Mouse (Mus musculus) adrenal gland, postnatal 4 days (tissue): ENCODE results near the gene Cks1b. TPM values are rescaled to one million over a fixed set of nuclear protein-coding genes. Genes with fewer than 3 reads are reported as not detected.
A peak's percentile ranks its signal among the peaks of the same experiment; 100 is the strongest.

Experiments
- DNase-seq, 2 experiments: peaks; one replicate each; pipeline ENCODE4 v3.0.0; 2021 to 2022; ENCODE audit warnings: low spot score in 2 of 2, mixed read lengths in 2 of 2
- total RNA-seq, 2 experiments: library from RNA; stranded (reverse); gene quantifications; 2 replicates each; pipeline ENCODE4 v1.2.3; 2021

Cks1b gene
- total RNA-seq, 2 experiments from 2014 or later: 64.2 to 66.3 TPM

GRCm38 (mm10) chr3:89385451-89385850, 32.7 kb downstream of the Cks1b start:
- DNase-seq: no peak

- DNase-seq: no peak
Observed at GRCm38 (mm10) chr3:89384331-89385076, 33.7 kb downstream of the Cks1b start.

- DNase-seq: no peak
Observed at GRCm38 (mm10) chr3:89383651-89384255, 34.4 kb downstream of the Cks1b start.

- DNase-seq: no peak
Observed at GRCm38 (mm10) chr3:89382950-89383349, 35.2 kb downstream of the Cks1b start.

- no peak for DNase-seq
Observed at GRCm38 (mm10) chr3:89382033-89382882, 35.9 kb downstream of the Cks1b start.

GRCm38 (mm10) chr3:89381233-89381632, 37.0 kb downstream of the Cks1b start:
- DNase-seq: no peak

GRCm38 (mm10) chr3:89380711-89381110, 37.5 kb downstream of the Cks1b start:
- DNase-seq: no peak

- no peak for DNase-seq
Observed at GRCm38 (mm10) chr3:89380291-89380690, 37.9 kb downstream of the Cks1b start.

GRCm38 (mm10) chr3:89379388-89380131, 38.6 kb downstream of the Cks1b start:
- DNase-seq: no peak

GRCm38 (mm10) chr3:89378394-89379067, 39.7 kb downstream of the Cks1b start:
- peak; percentile 48 to 69 for DNase-seq

- no peak for DNase-seq
Observed at GRCm38 (mm10) chr3:89377831-89378230, 40.4 kb downstream of the Cks1b start.

GRCm38 (mm10) chr3:89373581-89374231, 44.5 kb downstream of the Cks1b start:
- no peak for DNase-seq

GRCm38 (mm10) chr3:89367338-89367737, 50.8 kb downstream of the Cks1b start:
- no peak for DNase-seq

GRCm38 (mm10) chr3:89365486-89366414, 52.4 kb downstream of the Cks1b start:
- no peak for DNase-seq

Other genes starting within 250 kb of the Cks1b start
- gene Scamp3, start 240.9 kb downstream of the Cks1b start, total RNA-seq: 100 to 1,000 TPM; 114 to 122 TPM
- gene Fam189b, start 235.2 kb downstream of the Cks1b start, total RNA-seq: 10 to 100 TPM; 27.2 to 34.1 TPM
- 10 to 100 TPM; 60.8 to 61.2 TPM for gene Gba, start 215.5 kb downstream of the Cks1b start, total RNA-seq
- gene Thbs3, start 203.2 kb downstream of the Cks1b start, total RNA-seq: 10 to 100 TPM; 31.1 to 36.7 TPM
- gene Mtx1, start 191.3 kb downstream of the Cks1b start, total RNA-seq: 100 to 1,000 TPM; 179 to 182 TPM
- gene Muc1, start 189.3 kb downstream of the Cks1b start, total RNA-seq: 1 to 10 TPM; 1.2 to 8.9 TPM
- gene Krtcap2, start 172.4 kb downstream of the Cks1b start, total RNA-seq: 100 to 1,000 TPM; 120 to 130 TPM
- gene Trim46, start 172.1 kb downstream of the Cks1b start, total RNA-seq: 1 to 10 TPM; 3.4 to 4.9 TPM
- 100 to 1,000 TPM; 108 TPM for gene Dpm3, start 159.0 kb downstream of the Cks1b start, total RNA-seq
- gene Slc50a1, start 147.8 kb downstream of the Cks1b start, total RNA-seq: 10 to 100 TPM; 62.4 to 63.1 TPM
- 10 to 100 TPM; 32.1 to 35.2 TPM for gene Efna1, start 137.2 kb downstream of the Cks1b start, total RNA-seq
- gene Efna3, start 95.4 kb downstream of the Cks1b start, total RNA-seq: 1 to 10 TPM in 1 of 2 experiments, under 1 TPM in 1; 0.84 to 1.6 TPM
- gene Efna4, start 80.4 kb downstream of the Cks1b start, total RNA-seq: 1 to 10 TPM; 3.3 to 6.1 TPM
- 10 to 100 TPM; 60.7 to 74.6 TPM for gene Adam15, start 68.4 kb downstream of the Cks1b start, total RNA-seq
- under 1 TPM; 0.25 to 0.48 TPM for gene Dcst2, start 56.4 kb downstream of the Cks1b start, total RNA-seq
- 1 to 10 TPM in 1 of 2 experiments, under 1 TPM in 1; 0.81 to 1.2 TPM for gene Dcst1, start 53.1 kb downstream of the Cks1b start, total RNA-seq
- 10 to 100 TPM; 41.8 to 47.2 TPM for gene Zbtb7b, start 23.6 kb downstream of the Cks1b start, total RNA-seq
- gene Lenep, start 15.6 kb downstream of the Cks1b start, total RNA-seq: not detected
- gene Flad1, start 6.5 kb downstream of the Cks1b start, total RNA-seq: 10 to 100 TPM; 30.9 to 36.8 TPM
- gene Shc1, start 60 bp upstream of the Cks1b start, total RNA-seq: 100 to 1,000 TPM; 142 to 145 TPM
- 10 to 100 TPM; 43.0 to 44.3 TPM for gene Pygo2, start 11.8 kb upstream of the Cks1b start, total RNA-seq
- 10 to 100 TPM; 58.7 to 58.8 TPM for gene Pbxip1, start 18.3 kb upstream of the Cks1b start, total RNA-seq
- 10 to 100 TPM; 14.9 to 17.3 TPM for gene Pmvk, start 36.2 kb upstream of the Cks1b start, total RNA-seq
- gene Kcnn3, start 101.8 kb upstream of the Cks1b start, total RNA-seq: 1 to 10 TPM; 6.6 to 7.2 TPM